In the genomic region with DNA sequence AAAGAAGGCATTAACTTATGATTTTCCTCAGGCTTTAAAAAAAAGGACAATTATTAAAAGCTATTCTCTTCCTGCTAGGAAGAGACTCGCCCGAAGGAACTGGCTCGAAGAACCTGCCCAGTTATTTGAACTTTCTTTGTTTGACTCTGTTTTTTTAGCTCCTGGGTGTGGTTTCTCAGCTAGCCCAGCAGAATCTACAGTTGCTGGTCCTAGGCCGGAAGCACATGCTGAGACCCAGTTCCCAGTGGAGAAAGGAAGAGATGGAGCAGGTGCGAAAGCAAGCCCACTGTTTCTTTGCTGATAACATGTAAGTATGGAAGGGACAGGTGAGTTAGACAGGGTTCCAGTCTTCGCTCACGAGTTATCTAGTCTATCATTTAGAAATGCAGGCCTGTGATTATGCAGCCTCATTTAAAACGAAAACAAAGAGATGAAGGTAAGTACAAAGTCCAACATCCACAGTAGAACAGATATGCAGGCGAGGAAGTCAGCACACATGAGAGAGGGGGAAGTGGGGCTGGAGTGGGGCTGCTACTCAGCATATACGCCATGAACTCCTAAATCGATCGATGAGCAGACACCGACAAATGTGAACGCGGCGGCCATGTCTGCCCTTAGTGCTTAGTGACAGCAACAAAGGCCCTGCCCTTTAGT, we compare ENCODE assay signal across 22 mouse cellular contexts. TPM values are rescaled to one million over a fixed set of nuclear protein-coding genes. Genes with fewer than 3 reads are reported as not detected.
A peak's percentile ranks its signal among the peaks of the same experiment; 100 is the strongest.
DNase-seq lines count a peak whose midpoint lies in the region; ATAC-seq and TF ChIP-seq lines count a peak whose summit lies in the region.
"Had no signal": no experiment of that assay in that cellular context is flagged by ENCODE, and none has a peak within 500 bp of the region (broad histone marks: within the 10 kb centered on the region; RNA-seq: fewer than 3 reads in every experiment).

No protein-coding gene starts in this region.

- H3K27me3 ChIP-seq in forebrain, embryonic 11.5 days (ENCODE audit: control insufficient read depth, insufficient read depth, low read length), result no peaks in the 10 kb centered on the region
- H3K27me3 ChIP-seq in forebrain, embryonic 15.5 days, result no peaks in the 10 kb centered on the region
- no peaks in the 10 kb centered on the region for H3K27me3 ChIP-seq in thymus, adult 2 months (ENCODE audit: control insufficient read depth, insufficient read depth, low read length)
- no peaks in the 10 kb centered on the region for H3K27me3 ChIP-seq in small intestine, adult 2 months (ENCODE audit: control insufficient read depth, insufficient read depth, low read length)
- no peaks in the 10 kb centered on the region for H3K27me3 ChIP-seq in liver, embryonic 11.5 days (replicated peaks; ENCODE audit: control insufficient read depth, insufficient read depth, low read length)
- H3K27me3 ChIP-seq in forebrain, embryonic 12.5 days, result no peaks in the 10 kb centered on the region
- H3K27me3 ChIP-seq: embryonic facial prominence, embryonic 15.5 days; hindbrain, embryonic 13.5 days; limb, embryonic 15.5 days; megakaryocyte, embryonic 14.5 days had no signal

- no peak for ATAC-seq in forebrain, embryonic 11.5 days (replicated peaks; ENCODE audit: low FRiP score)
- no peak for ATAC-seq in forebrain, embryonic 15.5 days (replicated peaks)
- no peak for ATAC-seq in liver, embryonic 11.5 days (replicated peaks; ENCODE audit: low FRiP score)
- ATAC-seq in forebrain, embryonic 12.5 days (ENCODE audit: low FRiP score), result no peak
- ATAC-seq in frontal cortex, adult (ENCODE audit: low TSS enrichment), result no peak
- ATAC-seq: activated CD4-positive, CD25-positive, alpha-beta regulatory T cell, adult 4 months; CD4-positive, CD25-positive, alpha-beta regulatory T cell, adult 4 months; liver, postnatal 0 days had no signal

- H3K4me2 ChIP-seq in forebrain, embryonic 11.5 days (ENCODE audit: low read depth, low read length, severe bottlenecking), result no peak overlapping the region
- H3K4me2 ChIP-seq in forebrain, embryonic 15.5 days (replicated peaks), result no peak overlapping the region
- H3K4me2 ChIP-seq in liver, embryonic 11.5 days, result no peak overlapping the region
- H3K4me2 ChIP-seq in forebrain, embryonic 12.5 days, result no peak overlapping the region
- H3K4me2 ChIP-seq: embryonic facial prominence, embryonic 15.5 days; hindbrain, embryonic 13.5 days; limb, embryonic 15.5 days had no signal

- peak; percentile 40 for DNase-seq in forebrain, embryonic 11.5 days (ENCODE audit: low spot score)
- no peak for DNase-seq in thymus, adult 2 months
- DNase-seq in thymus, postnatal 14 days, result no peak
- DNase-seq in liver, embryonic 11.5 days (ENCODE audit: low spot score), result no peak
- DNase-seq: cerebellum, postnatal 10 days; embryo, embryonic 11 days; kidney, adult 18-20 months; liver, postnatal 0 days; lung, postnatal 14 days; right cerebral cortex, postnatal 25 days; thymus, adult 18-20 months had no signal

- 90% methylated on average over 16 of the region's 16 CpGs for WGBS in forebrain, embryonic 11.5 days
- 94% methylated on average over 16 of the region's 16 CpGs for WGBS in forebrain, embryonic 15.5 days
- 88% methylated on average over 16 of the region's 16 CpGs for WGBS in thymus, adult 2 months
- WGBS in small intestine, adult 2 months, result 42% methylated on average over 16 of the region's 16 CpGs
- WGBS in liver, embryonic 11.5 days, result 90% methylated on average over 16 of the region's 16 CpGs
- 91% methylated on average over 16 of the region's 16 CpGs for WGBS in forebrain, embryonic 12.5 days

- no peak overlapping the region for H3K4me3 ChIP-seq in forebrain, embryonic 11.5 days (ENCODE audit: low read depth, low read length)
- no peak overlapping the region for H3K4me3 ChIP-seq in forebrain, embryonic 15.5 days
- no peak overlapping the region for H3K4me3 ChIP-seq in thymus, adult 2 months (ENCODE audit: control insufficient read depth, insufficient read depth, low read length)
- H3K4me3 ChIP-seq in small intestine, adult 2 months (ENCODE audit: low read depth, low read length), result peak overlapping the region; percentile 19; the same call in 1 of the 2 replicates
- no peak overlapping the region for H3K4me3 ChIP-seq in liver, embryonic 11.5 days (ENCODE audit: low read depth, low read length)
- H3K4me3 ChIP-seq in forebrain, embryonic 12.5 days (replicated peaks), result no peak overlapping the region
- H3K4me3 ChIP-seq: embryonic facial prominence, embryonic 15.5 days; forebrain, embryonic 10.5 days; hindbrain, embryonic 13.5 days; limb, embryonic 15.5 days; megakaryocyte, embryonic 14.5 days had no signal

- no peaks in the 10 kb centered on the region for H3K4me1 ChIP-seq in forebrain, embryonic 11.5 days (replicated peaks; ENCODE audit: control insufficient read depth, insufficient read depth, low read length)
- H3K4me1 ChIP-seq in forebrain, embryonic 15.5 days, result no peaks in the 10 kb centered on the region
- peaks cover 30% of the 10 kb centered on the region for H3K4me1 ChIP-seq in thymus, adult 2 months (replicated peaks; ENCODE audit: control insufficient read depth, insufficient read depth, low read length)
- H3K4me1 ChIP-seq in small intestine, adult 2 months (ENCODE audit: control insufficient read depth, insufficient read depth, insufficient read length, low read length), result peaks cover 6% of the 10 kb centered on the region; the same call in 1 of the 2 replicates
- no peaks in the 10 kb centered on the region for H3K4me1 ChIP-seq in liver, embryonic 11.5 days (replicated peaks; ENCODE audit: control insufficient read depth, insufficient read depth, low read length)
- no peaks in the 10 kb centered on the region for H3K4me1 ChIP-seq in forebrain, embryonic 12.5 days
- H3K4me1 ChIP-seq: embryonic facial prominence, embryonic 15.5 days; forebrain, embryonic 10.5 days; hindbrain, embryonic 13.5 days; limb, embryonic 15.5 days; megakaryocyte, embryonic 14.5 days had no signal

- no peak overlapping the region for H3K9ac ChIP-seq in forebrain, embryonic 11.5 days (ENCODE audit: low read length)
- H3K9ac ChIP-seq in forebrain, embryonic 15.5 days (replicated peaks), result no peak overlapping the region
- no peak overlapping the region for H3K9ac ChIP-seq in liver, embryonic 11.5 days (ENCODE audit: low read depth, low read length)
- H3K9ac ChIP-seq in forebrain, embryonic 12.5 days, result no peak overlapping the region
- H3K9ac ChIP-seq: embryonic facial prominence, embryonic 15.5 days; hindbrain, embryonic 13.5 days; limb, embryonic 15.5 days; liver, postnatal 0 days had no signal

- no peaks in the 10 kb centered on the region for H3K9me3 ChIP-seq in forebrain, embryonic 11.5 days (ENCODE audit: control insufficient read depth, low read length)
- no peaks in the 10 kb centered on the region for H3K9me3 ChIP-seq in forebrain, embryonic 15.5 days
- H3K9me3 ChIP-seq in liver, embryonic 11.5 days (ENCODE audit: control insufficient read depth, low read length), result no peaks in the 10 kb centered on the region
- no peaks in the 10 kb centered on the region for H3K9me3 ChIP-seq in forebrain, embryonic 12.5 days
- H3K9me3 ChIP-seq: embryonic facial prominence, embryonic 15.5 days; forebrain, embryonic 10.5 days; hindbrain, embryonic 13.5 days; limb, embryonic 15.5 days; megakaryocyte, embryonic 14.5 days had no signal

- TF ChIP-seq CTCF in thymus, adult 2 months (IDR thresholded peaks at IDR 0.05; ENCODE audit: borderline replicate concordance, control insufficient read depth, extremely low read depth, insufficient read depth, low read length, poor library complexity), result no peak
- TF ChIP-seq CTCF in small intestine, adult 2 months (IDR thresholded peaks at IDR 0.05; ENCODE audit: extremely low read depth, insufficient read length, insufficient replicate concordance, low read depth, low read length), result no peak

- TF ChIP-seq POLR2A in thymus, adult 2 months (IDR thresholded peaks at IDR 0.05; ENCODE audit: control insufficient read depth, extremely low read depth, insufficient read depth, low read length, poor library complexity), result no peak
- TF ChIP-seq POLR2A in small intestine, adult 2 months (IDR thresholded peaks at IDR 0.05; ENCODE audit: low read depth, low read length), result no peak

- no peaks in the 10 kb centered on the region for H3K36me3 ChIP-seq in forebrain, embryonic 11.5 days (ENCODE audit: control insufficient read depth, insufficient read depth, low read length)
- no peaks in the 10 kb centered on the region for H3K36me3 ChIP-seq in forebrain, embryonic 15.5 days
- H3K36me3 ChIP-seq in thymus, adult 2 months (ENCODE audit: control insufficient read depth, insufficient read depth, low read length), result no peaks in the 10 kb centered on the region
- peaks cover 6% of the 10 kb centered on the region; the same call in 1 of the 2 replicates for H3K36me3 ChIP-seq in small intestine, adult 2 months (ENCODE audit: control insufficient read depth, insufficient read depth, low read length)
- no peaks in the 10 kb centered on the region for H3K36me3 ChIP-seq in liver, embryonic 11.5 days (ENCODE audit: control insufficient read depth, insufficient read depth, low read length)
- H3K36me3 ChIP-seq in forebrain, embryonic 12.5 days (replicated peaks), result no peaks in the 10 kb centered on the region
- H3K36me3 ChIP-seq: embryonic facial prominence, embryonic 15.5 days; hindbrain, embryonic 13.5 days; limb, embryonic 15.5 days had no signal

- H3K27ac ChIP-seq in forebrain, embryonic 11.5 days (ENCODE audit: low read depth, low read length), result no peak overlapping the region
- H3K27ac ChIP-seq in forebrain, embryonic 15.5 days (replicated peaks), result no peak overlapping the region
- H3K27ac ChIP-seq in thymus, adult 2 months (ENCODE audit: control insufficient read depth, insufficient read depth, low read length), result peak overlapping the region; percentile 45
- H3K27ac ChIP-seq in small intestine, adult 2 months (ENCODE audit: insufficient read depth, low read depth, low read length), result peak overlapping the region; percentile 79
- no peak overlapping the region for H3K27ac ChIP-seq in liver, embryonic 11.5 days (ENCODE audit: low read depth, low read length)
- H3K27ac ChIP-seq in forebrain, embryonic 12.5 days, result no peak overlapping the region
- H3K27ac ChIP-seq: embryonic facial prominence, embryonic 15.5 days; forebrain, embryonic 10.5 days; hindbrain, embryonic 13.5 days; limb, embryonic 15.5 days had no signal

RNA-seq across cellular contexts. Expression of a gene that starts 6.9 kb away (rescaled TPM):
- 425 and 448 TPM in 2 replicates for polyA plus RNA-seq in forebrain, embryonic 11.5 days (2014; fragmentation: Nextera tagmentation; extraction: Ambion mirVana)
- 445 and 446 TPM in 2 replicates for polyA plus RNA-seq in forebrain, embryonic 15.5 days (2015; fragmentation: Nextera tagmentation; extraction: Ambion mirVana)
- 74.8 and 92.3 TPM in 2 replicates for polyA plus RNA-seq in thymus, adult 2 months (2012; rRNA removed)
- 13.8 and 17.3 TPM in 2 replicates for polyA plus RNA-seq in small intestine, adult 2 months (2012; rRNA removed)
- 410 and 426 TPM in 2 replicates for polyA plus RNA-seq in liver, embryonic 11.5 days (2014; fragmentation: Nextera tagmentation; extraction: Ambion mirVana)
- polyA plus RNA-seq in forebrain, embryonic 12.5 days (2016; fragmentation: Nextera tagmentation; extraction: Ambion mirVana), result 425 and 437 TPM in 2 replicates

Comparison
In these comparisons a context has a peak if more than half of its experiments do, and no peak if none do; other contexts are left out.
1. H3K27ac ChIP-seq: peak in thymus, adult 2 months (single experiment) and small intestine, adult 2 months (single experiment); none in forebrain, embryonic 11.5 days (single experiment), forebrain, embryonic 15.5 days (single experiment), liver, embryonic 11.5 days (single experiment) and forebrain, embryonic 12.5 days (single experiment).